Mouse (Mus musculus): ENCODE measurements around the gene Gm5148. TPM values are rescaled to one million over a fixed set of nuclear protein-coding genes. Genes with fewer than 3 reads are reported as not detected.

Gm5148 gene
- total and polyA plus RNA-seq, 2 experiments from 2014 or later = 15.7 to 17.5 TPM

GRCm38 (mm10) chr3:37667119-37667467, 57.2 kb downstream of the Gm5148 start:
- Histone ChIP-seq H3K27ac (ENCODE audit: low read depth, low read length) (no peak overlapping the region), H3K9me3 (ENCODE audit: low read length) (peaks cover 13% of the 10 kb centered on the region; the same call in 1 of the 2 replicates), H3K4me2 (ENCODE audit: low read depth, low read length, poor library complexity, severe bottlenecking) (no peak overlapping the region), H3K4me1 (ENCODE audit: insufficient read depth, low read length) (no peaks in the 10 kb centered on the region; the same call in 1 of the 2 replicates), H3K4me3 (ENCODE audit: low read depth, low read length) (no peak overlapping the region), H3K9ac (replicated peaks; ENCODE audit: low read length, poor library complexity, severe bottlenecking) (no peak overlapping the region), H3K27me3 (ENCODE audit: insufficient read depth, low read length) (peaks cover 6% of the 10 kb centered on the region), H3K36me3 (ENCODE audit: insufficient read depth, low read length) (no peaks in the 10 kb centered on the region)
- no peak for TF ChIP-seq CTCF (IDR thresholded peaks at IDR 0.05)
- WGBS = 24% methylated on average over 2 of the region's 2 CpGs
- DNase-seq (ENCODE audit: low spot score) (no peak), ATAC-seq (ENCODE audit: low FRiP score) (no peak)

DNA sequence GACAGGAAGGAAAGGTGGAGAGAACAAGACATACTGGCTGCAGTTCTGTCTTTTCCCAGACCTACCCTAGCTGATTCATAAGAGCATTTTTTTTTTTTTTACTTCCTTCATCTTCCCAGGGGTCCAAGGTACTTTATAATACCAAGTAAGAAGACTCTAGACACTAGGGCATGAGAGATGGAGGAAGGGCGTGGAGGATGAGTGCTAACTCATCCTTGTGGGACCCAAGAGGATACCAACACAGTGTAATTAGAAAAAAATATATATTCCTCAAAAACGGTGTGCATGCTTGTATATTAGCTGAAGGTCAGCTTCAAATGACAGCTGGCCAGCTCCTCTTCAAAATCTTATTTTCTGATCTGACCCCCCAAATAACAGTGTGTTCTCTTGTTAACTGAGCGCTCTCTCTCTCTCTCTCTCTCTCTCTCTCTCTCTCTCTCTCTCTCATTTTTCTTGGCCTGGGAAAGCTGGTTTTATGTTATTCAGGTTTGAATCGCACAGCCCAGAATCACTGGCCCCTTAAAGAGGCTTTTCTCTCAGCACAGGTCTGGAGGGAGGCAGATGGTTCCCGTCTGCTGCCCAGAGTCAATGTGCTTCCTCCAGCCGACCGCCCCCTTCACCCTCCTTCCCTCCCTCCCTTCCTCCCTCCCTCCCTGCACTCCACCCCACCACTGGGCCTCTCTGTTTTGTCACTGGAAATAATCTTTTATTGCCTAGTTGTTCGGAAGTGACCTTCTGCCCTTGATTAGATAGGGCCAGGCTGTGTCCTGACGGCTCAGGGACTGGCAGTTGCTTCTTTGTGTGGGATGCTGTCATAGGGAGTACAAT, 57.8 kb downstream of the Gm5148 start:
- no peak overlapping the region for H3K4me3 ChIP-seq (ENCODE audit: low read depth, low read length)
- ATAC-seq (ENCODE audit: low FRiP score) (no peak), DNase-seq (ENCODE audit: low spot score) (peak; percentile 64)
- H3K4me2 ChIP-seq (ENCODE audit: low read depth, low read length, poor library complexity, severe bottlenecking) = no peak overlapping the region
- no peak for TF ChIP-seq CTCF (IDR thresholded peaks at IDR 0.05)
- H3K36me3 ChIP-seq (ENCODE audit: insufficient read depth, low read length) = no peaks in the 10 kb centered on the region
- 20% methylated on average over 9 of the region's 9 CpGs for WGBS
- no peak overlapping the region for H3K9ac ChIP-seq (replicated peaks; ENCODE audit: low read length, poor library complexity, severe bottlenecking)
- no peak overlapping the region for H3K27ac ChIP-seq (ENCODE audit: low read depth, low read length)
- H3K4me1 ChIP-seq (ENCODE audit: insufficient read depth, low read length) = no peaks in the 10 kb centered on the region
- peaks cover 13% of the 10 kb centered on the region; the same call in 1 of the 2 replicates for H3K9me3 ChIP-seq (ENCODE audit: low read length)
- peaks cover 6% of the 10 kb centered on the region for H3K27me3 ChIP-seq (ENCODE audit: insufficient read depth, low read length)

Other genes with a start within 250 kb of the Gm5148 start
- 24.9 and 31.9 TPM in 2 replicates for gene Spry1, start 84.5 kb downstream of the Gm5148 start, total RNA-seq (2014; rRNA removed)
- 5.9 TPM in 2 replicates for gene Spry1, start 84.5 kb downstream of the Gm5148 start, polyA plus RNA-seq (2015; fragmentation: Nextera tagmentation; extraction: Ambion mirVana)

Data from midbrain, postnatal 0 days (tissue).